Mouse (Mus musculus) activated CD4-positive, CD25-positive, alpha-beta regulatory T cell, adult 9 weeks (primary cell): Measurements from ENCODE around the gene Gngt2. TPM values are rescaled to one million over a fixed set of nuclear protein-coding genes. Genes with fewer than 3 reads are reported as not detected.

Experiments
- polyA plus RNA-seq: library from polyadenylated mRNA; unstranded; fragments of 100-300 nt; shearing (Covaris generic); gene quantifications from one replicate; pipeline ENCODE4 v1.2.1, GENCODE M21; 2017

The Gngt2 gene
- 50.0 TPM for polyA plus RNA-seq

GRCm38 (mm10) chr11:95837059-95837458, at the start of gene Gngt2:
Gngt2 (plus strand) TSS chr11:95837216.

GRCm38 (mm10) chr11:95824071-95824876, 12.7 kb upstream of the Gngt2 start, which contains the start of gene Phospho1:
Phospho1 (plus strand) TSS chr11:95824499.

GRCm38 (mm10) chr11:95842074-95842681, 5.2 kb downstream of the Gngt2 start, which contains the start of gene Abi3:
Abi3 (minus strand) TSS chr11:95842476.

Other genes starting within 250 kb of the Gngt2 start
- not detected for gene Ngfr, start 249.5 kb upstream of the Gngt2 start, polyA plus RNA-seq
- gene Phb, start 170.3 kb upstream of the Gngt2 start, polyA plus RNA-seq = 107 TPM
- 6.4 TPM for gene Zfp652, start 124.5 kb upstream of the Gngt2 start, polyA plus RNA-seq
- gene B130006D01Rik, start 113.6 kb upstream of the Gngt2 start, polyA plus RNA-seq = 1.8 TPM
- not detected for gene Phospho1, start 12.7 kb upstream of the Gngt2 start, polyA plus RNA-seq
- 64.6 TPM for gene Abi3, start 5.3 kb downstream of the Gngt2 start, polyA plus RNA-seq
- 0.21 TPM for gene B4galnt2, start 77.7 kb downstream of the Gngt2 start, polyA plus RNA-seq
- not detected for gene Igf2bp1, start 168.7 kb downstream of the Gngt2 start, polyA plus RNA-seq
- gene Gip, start 187.3 kb downstream of the Gngt2 start, polyA plus RNA-seq = not detected
- 82.3 TPM for gene Snf8, start 197.7 kb downstream of the Gngt2 start, polyA plus RNA-seq
- gene Ube2z, start 228.2 kb downstream of the Gngt2 start, polyA plus RNA-seq = 8.9 TPM
- 339 TPM for gene Atp5g1, start 238.5 kb downstream of the Gngt2 start, polyA plus RNA-seq